Mouse (Mus musculus): ENCODE data around the gene Osbpl10. TPM values are rescaled to one million over a fixed set of nuclear protein-coding genes. Genes with fewer than 3 reads are reported as not detected.

Gene Osbpl10
- polyA plus RNA-seq, 1 experiment from 2014 or later, result 3.5 TPM

- Histone ChIP-seq H3K9ac (ENCODE audit: low read depth, low read length) (no peak overlapping the region), H3K36me3 (ENCODE audit: control insufficient read depth, insufficient read depth, low read length) (no peaks in the 10 kb centered on the region), H3K9me3 (ENCODE audit: control insufficient read depth, low read length) (no peaks in the 10 kb centered on the region), H3K4me2 (ENCODE audit: low read length) (no peak overlapping the region), H3K4me1 (ENCODE audit: control insufficient read depth, insufficient read depth, low read depth, low read length) (0 out of 2 replicates have a peak, but pooled peaks cover 3% of the 10 kb centered on the region), H3K27ac (ENCODE audit: low read depth, low read length) (no peak overlapping the region), H3K4me3 (ENCODE audit: low read length) (no peak overlapping the region), H3K27me3 (replicated peaks; ENCODE audit: control insufficient read depth, insufficient read depth, low read length) (no peaks in the 10 kb centered on the region)
- ATAC-seq, result no peak
- WGBS, result 80% methylated on average over 14 of the region's 14 CpGs
These were observed 161.4 kb downstream of the Osbpl10 start for GRCm38 (mm10) chr9:115139597-115140332.

- Histone ChIP-seq H3K4me1 (ENCODE audit: control insufficient read depth, insufficient read depth, low read depth, low read length) (peaks cover 4% of the 10 kb centered on the region; the same call in 1 of the 2 replicates), H3K27me3 (replicated peaks; ENCODE audit: control insufficient read depth, insufficient read depth, low read length) (no peaks in the 10 kb centered on the region), H3K4me2 (ENCODE audit: low read length) (no peak overlapping the region), H3K9ac (ENCODE audit: low read depth, low read length) (no peak overlapping the region), H3K36me3 (ENCODE audit: control insufficient read depth, insufficient read depth, low read length) (no peaks in the 10 kb centered on the region), H3K27ac (ENCODE audit: low read depth, low read length) (no peak overlapping the region), H3K9me3 (ENCODE audit: control insufficient read depth, low read length) (peaks cover under 1% of the 10 kb centered on the region; the same call in 1 of the 2 replicates), H3K4me3 (ENCODE audit: low read length) (no peak overlapping the region)
- no peak for ATAC-seq
- 92% methylated on average over 5 of the region's 5 CpGs for WGBS
These were observed 168.8 kb downstream of the Osbpl10 start for GRCm38 (mm10) chr9:115147141-115147540.

- Histone ChIP-seq H3K27ac (ENCODE audit: low read depth, low read length) (no peak overlapping the region), H3K4me1 (ENCODE audit: control insufficient read depth, insufficient read depth, low read depth, low read length) (peaks cover 4% of the 10 kb centered on the region; the same call in 1 of the 2 replicates), H3K4me2 (ENCODE audit: low read length) (no peak overlapping the region), H3K9ac (ENCODE audit: low read depth, low read length) (no peak overlapping the region), H3K36me3 (ENCODE audit: control insufficient read depth, insufficient read depth, low read length) (no peaks in the 10 kb centered on the region), H3K9me3 (ENCODE audit: control insufficient read depth, low read length) (peaks cover 3% of the 10 kb centered on the region; the same call in 1 of the 2 replicates), H3K4me3 (ENCODE audit: low read length) (no peak overlapping the region), H3K27me3 (replicated peaks; ENCODE audit: control insufficient read depth, insufficient read depth, low read length) (no peaks in the 10 kb centered on the region)
- WGBS, result 59% methylated on average over 13 of the region's 13 CpGs
- ATAC-seq, result no peak
These were observed 169.4 kb downstream of the Osbpl10 start for GRCm38 (mm10) chr9:115147586-115148355.

GRCm38 (mm10) chr9:115149011-115149756 is 170.8 kb downstream of the Osbpl10 start:
- ATAC-seq, result no peak
- H3K27ac ChIP-seq (ENCODE audit: low read depth, low read length), result no peak overlapping the region
- no peak overlapping the region for H3K4me3 ChIP-seq (ENCODE audit: low read length)
- H3K36me3 ChIP-seq (ENCODE audit: control insufficient read depth, insufficient read depth, low read length), result no peaks in the 10 kb centered on the region
- H3K4me2 ChIP-seq (ENCODE audit: low read length), result no peak overlapping the region
- H3K9me3 ChIP-seq (ENCODE audit: control insufficient read depth, low read length), result peaks cover 3% of the 10 kb centered on the region; the same call in 1 of the 2 replicates
- peaks cover 4% of the 10 kb centered on the region; the same call in 1 of the 2 replicates for H3K4me1 ChIP-seq (ENCODE audit: control insufficient read depth, insufficient read depth, low read depth, low read length)
- WGBS, result 85% methylated on average over 18 of the region's 18 CpGs
- no peak overlapping the region for H3K9ac ChIP-seq (ENCODE audit: low read depth, low read length)
- no peaks in the 10 kb centered on the region for H3K27me3 ChIP-seq (replicated peaks; ENCODE audit: control insufficient read depth, insufficient read depth, low read length)

GRCm38 (mm10) chr9:115161591-115161990 is 183.2 kb downstream of the Osbpl10 start:
- no peak overlapping the region for H3K4me3 ChIP-seq (ENCODE audit: low read length)
- H3K4me1 ChIP-seq (ENCODE audit: control insufficient read depth, insufficient read depth, low read depth, low read length), result no peaks in the 10 kb centered on the region
- H3K27me3 ChIP-seq (replicated peaks; ENCODE audit: control insufficient read depth, insufficient read depth, low read length), result no peaks in the 10 kb centered on the region
- ATAC-seq, result no peak
- no peak overlapping the region for H3K27ac ChIP-seq (ENCODE audit: low read depth, low read length)
- no peak overlapping the region for H3K4me2 ChIP-seq (ENCODE audit: low read length)
- H3K9me3 ChIP-seq (ENCODE audit: control insufficient read depth, low read length), result no peaks in the 10 kb centered on the region
- no peaks in the 10 kb centered on the region for H3K36me3 ChIP-seq (ENCODE audit: control insufficient read depth, insufficient read depth, low read length)
- H3K9ac ChIP-seq (ENCODE audit: low read depth, low read length), result no peak overlapping the region
- WGBS, result 70% methylated on average over 5 of the region's 5 CpGs

GRCm38 (mm10) chr9:115163031-115163430 is 184.7 kb downstream of the Osbpl10 start:
- Histone ChIP-seq H3K9ac (ENCODE audit: low read depth, low read length) (no peak overlapping the region), H3K9me3 (ENCODE audit: control insufficient read depth, low read length) (no peaks in the 10 kb centered on the region), H3K4me3 (ENCODE audit: low read length) (no peak overlapping the region), H3K4me1 (ENCODE audit: control insufficient read depth, insufficient read depth, low read depth, low read length) (no peaks in the 10 kb centered on the region), H3K27ac (ENCODE audit: low read depth, low read length) (no peak overlapping the region; the same call in 1 of the 2 replicates), H3K4me2 (ENCODE audit: low read length) (no peak overlapping the region), H3K36me3 (ENCODE audit: control insufficient read depth, insufficient read depth, low read length) (no peaks in the 10 kb centered on the region), H3K27me3 (replicated peaks; ENCODE audit: control insufficient read depth, insufficient read depth, low read length) (no peaks in the 10 kb centered on the region)
- ATAC-seq, result peak; percentile 62; the same call in 1 of the 2 replicates
- WGBS, result 59% methylated on average over 5 of the region's 5 CpGs

- Histone ChIP-seq H3K4me2 (ENCODE audit: low read length) (no peak overlapping the region), H3K27me3 (replicated peaks; ENCODE audit: control insufficient read depth, insufficient read depth, low read length) (no peaks in the 10 kb centered on the region), H3K9ac (ENCODE audit: low read depth, low read length) (no peak overlapping the region), H3K9me3 (ENCODE audit: control insufficient read depth, low read length) (no peaks in the 10 kb centered on the region), H3K4me1 (ENCODE audit: control insufficient read depth, insufficient read depth, low read depth, low read length) (no peaks in the 10 kb centered on the region), H3K4me3 (ENCODE audit: low read length) (no peak overlapping the region), H3K36me3 (ENCODE audit: control insufficient read depth, insufficient read depth, low read length) (no peaks in the 10 kb centered on the region), H3K27ac (ENCODE audit: low read depth, low read length) (no peak overlapping the region)
- WGBS, result 74% methylated on average over 8 of the region's 8 CpGs
- ATAC-seq, result no peak
These were observed 185.3 kb downstream of the Osbpl10 start for GRCm38 (mm10) chr9:115163693-115164092.

GRCm38 (mm10) chr9:115164351-115164750 is 186.0 kb downstream of the Osbpl10 start:
- ATAC-seq, result no peak
- Histone ChIP-seq H3K4me1 (ENCODE audit: control insufficient read depth, insufficient read depth, low read depth, low read length) (no peaks in the 10 kb centered on the region), H3K27me3 (replicated peaks; ENCODE audit: control insufficient read depth, insufficient read depth, low read length) (no peaks in the 10 kb centered on the region), H3K36me3 (ENCODE audit: control insufficient read depth, insufficient read depth, low read length) (no peaks in the 10 kb centered on the region), H3K9ac (ENCODE audit: low read depth, low read length) (no peak overlapping the region), H3K4me2 (ENCODE audit: low read length) (no peak overlapping the region), H3K27ac (ENCODE audit: low read depth, low read length) (no peak overlapping the region), H3K9me3 (ENCODE audit: control insufficient read depth, low read length) (no peaks in the 10 kb centered on the region), H3K4me3 (ENCODE audit: low read length) (no peak overlapping the region)
- WGBS, result 74% methylated on average over 7 of the region's 7 CpGs

GRCm38 (mm10) chr9:115165996-115166395 is 187.6 kb downstream of the Osbpl10 start:
- Histone ChIP-seq H3K27me3 (replicated peaks; ENCODE audit: control insufficient read depth, insufficient read depth, low read length) (no peaks in the 10 kb centered on the region), H3K27ac (ENCODE audit: low read depth, low read length) (no peak overlapping the region), H3K4me2 (ENCODE audit: low read length) (no peak overlapping the region), H3K4me1 (ENCODE audit: control insufficient read depth, insufficient read depth, low read depth, low read length) (no peaks in the 10 kb centered on the region), H3K9me3 (ENCODE audit: control insufficient read depth, low read length) (no peaks in the 10 kb centered on the region), H3K4me3 (ENCODE audit: low read length) (no peak overlapping the region), H3K36me3 (ENCODE audit: control insufficient read depth, insufficient read depth, low read length) (no peaks in the 10 kb centered on the region), H3K9ac (ENCODE audit: low read depth, low read length) (no peak overlapping the region)
- no peak for ATAC-seq
- 49% methylated on average over 8 of the region's 8 CpGs for WGBS

All from hindbrain, embryonic 16.5 days (tissue).